ENCODE assay signal across 7 mouse cellular contexts in genomic region chr17:34712951-34713350, GRCm38 (mm10). TPM values are rescaled to one million over a fixed set of nuclear protein-coding genes. Genes with fewer than 3 reads are reported as not detected.
DNase-seq lines count a peak whose midpoint lies in the region; ATAC-seq lines count a peak whose summit lies in the region.

No protein-coding gene starts in this region.

- H3K9ac ChIP-seq in lung, embryonic 15.5 days: no peak overlapping the region

- DNase-seq in urinary bladder, postnatal 25 days (ENCODE audit: low spot score): peak; percentile 67
- DNase-seq in urinary bladder, adult 2 months (ENCODE audit: low spot score): no peak
- peak; percentile 56 for DNase-seq in brain, adult 2 months (ENCODE audit: low read depth, low spot score)
- DNase-seq in frontal cortex, postnatal 36 days (ENCODE audit: low spot score in 2 of 2): peak; percentile 69 to 72
- DNase-seq in kidney, postnatal 14 days: peak; percentile 73
- DNase-seq in spleen, postnatal 10 days (ENCODE audit: low spot score in 2 of 2): peak; percentile 34 to 71

- H3K9me3 ChIP-seq in lung, embryonic 15.5 days: no peaks in the 10 kb centered on the region

- 0 out of 2 replicates have a peak, but pooled peaks have one; percentile 25 for ATAC-seq in lung, embryonic 15.5 days (ENCODE audit: borderline replicate concordance, extremely low read depth, low FRiP score, low TSS enrichment)

- no peak overlapping the region for H3K4me2 ChIP-seq in lung, embryonic 15.5 days

- no peaks in the 10 kb centered on the region for H3K27me3 ChIP-seq in lung, embryonic 15.5 days

- H3K27ac ChIP-seq in lung, embryonic 15.5 days: no peak overlapping the region

- H3K4me1 ChIP-seq in lung, embryonic 15.5 days: no peaks in the 10 kb centered on the region

- no peak overlapping the region for H3K4me3 ChIP-seq in lung, embryonic 15.5 days

- 30% methylated on average over 6 of the region's 6 CpGs for WGBS in lung, embryonic 15.5 days

- H3K36me3 ChIP-seq in lung, embryonic 15.5 days: no peaks in the 10 kb centered on the region

RNA-seq across cellular contexts. Expression of gene C4b, which starts 30.7 kb away (rescaled TPM):
- polyA plus RNA-seq in urinary bladder, adult 2 months (2012; rRNA removed): 55.7 and 73.2 TPM in 2 replicates
- 0.11 and 0.42 TPM in 2 replicates for polyA plus RNA-seq in lung, embryonic 15.5 days (2015; fragmentation: Nextera tagmentation; extraction: Ambion mirVana)

RNA-seq across cellular contexts. Expression of gene Tnxb, which starts 42.6 kb away (rescaled TPM):
- 74.4 and 93.5 TPM in 2 replicates for polyA plus RNA-seq in urinary bladder, adult 2 months (2012; rRNA removed)
- 0.59 and 0.77 TPM in 2 replicates for polyA plus RNA-seq in lung, embryonic 15.5 days (2015; fragmentation: Nextera tagmentation; extraction: Ambion mirVana)

Comparison
In these comparisons a context has a peak if more than half of its experiments do, and no peak if none do; other contexts are left out.
1. RNA of gene C4b, which starts 30.7 kb away (polyA plus RNA-seq): 55.7 to 73.2 TPM in urinary bladder, adult 2 months; 0.11 to 0.42 TPM in lung, embryonic 15.5 days; every median in the first group is over 10 times any median in the second.
2. RNA of gene Tnxb, which starts 42.6 kb away (polyA plus RNA-seq): 74.4 to 93.5 TPM in urinary bladder, adult 2 months; 0.59 to 0.77 TPM in lung, embryonic 15.5 days; every median in the first group is over 10 times any median in the second.